Mouse (Mus musculus) kidney, postnatal 36 days (tissue): ENCODE results near the gene Frmd4a.

Experiments used
- DNase-seq, 2 experiments: peaks; one replicate each; pipeline ENCODE4 v3.0.0; 2021 to 2022; ENCODE audit warnings: mixed read lengths in 2 of 2

Frmd4a gene

GRCm38 (mm10) chr2:4499257-4499656, 481.7 kb downstream of the Frmd4a start:
- peak; percentile 68 to 85 for DNase-seq

- DNase-seq = no peak
Measured at GRCm38 (mm10) chr2:4499916-4500315, 482.4 kb downstream of the Frmd4a start.

GRCm38 (mm10) chr2:4501257-4502027, 483.9 kb downstream of the Frmd4a start:
- peak; percentile 71 to 83 for DNase-seq

GRCm38 (mm10) chr2:4504413-4504812, 486.9 kb downstream of the Frmd4a start:
- DNase-seq = no peak

- no peak for DNase-seq
Measured at GRCm38 (mm10) chr2:4505695-4506094, 488.2 kb downstream of the Frmd4a start.

- no peak for DNase-seq
Measured at GRCm38 (mm10) chr2:4506659-4507058, 489.1 kb downstream of the Frmd4a start.

GRCm38 (mm10) chr2:4507887-4508615, 490.5 kb downstream of the Frmd4a start:
- DNase-seq = no peak

- peak; percentile 51 to 67 for DNase-seq
Measured at GRCm38 (mm10) chr2:4508959-4509615, 491.6 kb downstream of the Frmd4a start.

- peak; percentile 18 to 48 for DNase-seq
Measured at GRCm38 (mm10) chr2:4509739-4510138, 492.2 kb downstream of the Frmd4a start.

- peak; percentile 74 to 86 for DNase-seq
Measured at GRCm38 (mm10) chr2:4510208-4511079, 492.9 kb downstream of the Frmd4a start.

- no peak for DNase-seq
Measured at GRCm38 (mm10) chr2:4511080-4511386, 493.5 kb downstream of the Frmd4a start.

- peak; percentile 31 to 54 for DNase-seq
Measured at GRCm38 (mm10) chr2:4512607-4513006, 495.1 kb downstream of the Frmd4a start.

GRCm38 (mm10) chr2:4515910-4516309, 498.4 kb downstream of the Frmd4a start:
- no peak for DNase-seq

- peak in 1 of 2 experiments; percentile 60 for DNase-seq
Measured at GRCm38 (mm10) chr2:4516819-4517552, 499.5 kb downstream of the Frmd4a start.

GRCm38 (mm10) chr2:4517553-4518125, 500.1 kb downstream of the Frmd4a start:
- peak; percentile 29 to 33 for DNase-seq

- no peak for DNase-seq
Measured at GRCm38 (mm10) chr2:4518549-4518948, 501.0 kb downstream of the Frmd4a start.

- no peak for DNase-seq
Measured at GRCm38 (mm10) chr2:4522769-4523487, 505.4 kb downstream of the Frmd4a start.

- DNase-seq = no peak
Measured at GRCm38 (mm10) chr2:4527094-4527493, 509.6 kb downstream of the Frmd4a start.

- no peak for DNase-seq
Measured at GRCm38 (mm10) chr2:4529254-4529729, 511.8 kb downstream of the Frmd4a start.

GRCm38 (mm10) chr2:4531533-4532197, 514.1 kb downstream of the Frmd4a start:
- DNase-seq = peak; percentile 65 to 73
